Mouse (Mus musculus): Measurements from ENCODE around the gene Riox2. TPM values are rescaled to one million over a fixed set of nuclear protein-coding genes. Genes with fewer than 3 reads are reported as not detected.

The Riox2 gene
- total RNA-seq, 2 experiments from 2014 or later, result 16.9 to 17.2 TPM

- peak; percentile 51 to 68 for DNase-seq
Observed at GRCm38 (mm10) chr16:59517447-59518219, 46.1 kb downstream of the Riox2 start.

- no peak for DNase-seq
Observed at GRCm38 (mm10) chr16:59521752-59522423, 50.3 kb downstream of the Riox2 start.

- no peak for DNase-seq
Observed at GRCm38 (mm10) chr16:59526939-59527338, 55.4 kb downstream of the Riox2 start.

DNA sequence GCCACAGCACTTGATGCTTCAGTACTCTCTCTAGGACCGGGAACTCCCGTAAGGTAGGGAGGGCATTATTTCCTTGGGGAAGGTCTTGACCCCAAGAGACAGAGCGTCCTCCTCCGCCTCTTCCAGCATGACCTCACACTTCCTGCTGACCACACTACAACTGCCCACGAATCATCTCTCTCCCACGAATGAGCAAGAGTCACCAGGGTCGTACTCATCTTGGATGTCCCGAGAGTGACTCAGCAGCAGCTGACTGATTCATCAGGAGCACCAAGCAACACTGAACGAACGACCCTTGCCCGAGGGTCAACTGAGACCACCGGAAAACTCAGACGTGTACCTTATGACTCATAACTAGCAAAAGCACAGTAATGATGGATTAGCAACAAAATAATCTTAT is 58.0 kb downstream of the Riox2 start:
- DNase-seq, result no peak

- DNase-seq, result no peak
Observed at GRCm38 (mm10) chr16:59531243-59531642, 59.7 kb downstream of the Riox2 start.

GRCm38 (mm10) chr16:59532561-59532960 is 61.0 kb downstream of the Riox2 start:
- DNase-seq, result no peak

GRCm38 (mm10) chr16:59534349-59534748 is 62.8 kb downstream of the Riox2 start:
- DNase-seq, result peak; percentile 64 to 73

GRCm38 (mm10) chr16:59535673-59536072 is 64.1 kb downstream of the Riox2 start:
- DNase-seq, result no peak

- DNase-seq, result no peak
Observed at GRCm38 (mm10) chr16:59540944-59541343, 69.4 kb downstream of the Riox2 start.

- DNase-seq, result no peak
Observed at GRCm38 (mm10) chr16:59541382-59541781, 69.8 kb downstream of the Riox2 start.

Other genes starting within 250 kb of the Riox2 start
- not detected for gene Olfr201, start 199.1 kb upstream of the Riox2 start, total RNA-seq (2021)
- gene Olfr202, start 185.0 kb upstream of the Riox2 start, total RNA-seq (2021), result not detected
- gene Olfr203, start 172.9 kb upstream of the Riox2 start, total RNA-seq (2021), result not detected
- gene Olfr204, start 153.5 kb upstream of the Riox2 start, total RNA-seq (2021), result not detected
- gene Olfr205, start 140.6 kb upstream of the Riox2 start, total RNA-seq (2021), result not detected
- not detected for gene Olfr206, start 122.5 kb upstream of the Riox2 start, total RNA-seq (2021)
- not detected for gene Olfr209, start 107.8 kb upstream of the Riox2 start, total RNA-seq (2021)
- gene Gabrr3, start 64.4 kb upstream of the Riox2 start, total RNA-seq (2021), result under 1 TPM in 1 of 2 experiments, not detected in 1; 0.07 TPM
- gene Crybg3, start 129.2 kb downstream of the Riox2 start, total RNA-seq (2021), result 10 to 100 TPM; 71.9 to 73.5 TPM
- gene Arl6, start 167.6 kb downstream of the Riox2 start, total RNA-seq (2021), result 1 to 10 TPM; 3.0 to 4.0 TPM